Mouse (Mus musculus) lung, postnatal 0 days (tissue): ENCODE data around the gene Pex12. TPM values are rescaled to one million over a fixed set of nuclear protein-coding genes. Genes with fewer than 3 reads are reported as not detected.
A peak's percentile ranks its signal among the peaks of the same experiment; 100 is the strongest.

Source experiments
- ATAC-seq: fragments of 200-750 bp; cut with Nextera tagmentation; 2 replicates; pipeline ENCODE4 v1.8.0; 2017; ENCODE audit warnings: moderate library complexity
- DNase-seq: peaks from one replicate; pipeline ENCODE4 v3.0.0-alpha.2; 2016; ENCODE audit warnings: low spot score
- H3K27ac ChIP-seq: fragments of 300-500 bp; sonication (generic); 2 replicates; pipeline ENCODE4 v1.5.1; 2014; ENCODE audit warnings: antibody characterized with exemption, mild to moderate bottlenecking, low read length, mixed read lengths
- H3K27me3 ChIP-seq: fragments of 300-500 bp; sonication (generic); replicated peaks from 2 replicates; pipeline ENCODE4 v1.6.1; 2014; ENCODE audit warnings: low read length, mixed read lengths; ENCODE audit not compliant: insufficient read depth
- H3K36me3 ChIP-seq: fragments of 300-500 bp; sonication (generic); 2 replicates; pipeline ENCODE4 v1.6.1; 2014; ENCODE audit warnings: low read length, mixed read lengths; ENCODE audit not compliant: insufficient read depth
- H3K4me1 ChIP-seq: fragments of 300-500 bp; sonication (generic); 2 replicates; pipeline ENCODE4 v1.6.1; 2014; ENCODE audit warnings: antibody characterized with exemption, low read depth, low read length, mixed read lengths; ENCODE audit not compliant: insufficient read depth
- H3K4me2 ChIP-seq: fragments of 300-500 bp; sonication (generic); replicated peaks from 2 replicates; pipeline ENCODE4 v1.6.1; 2014; ENCODE audit warnings: low read depth, mild to moderate bottlenecking, low read length, moderate library complexity, mixed read lengths
- H3K4me3 ChIP-seq: fragments of 300-500 bp; sonication (generic); 2 replicates; pipeline ENCODE4 v1.5.1; 2014; ENCODE audit warnings: low read depth, low read length
- H3K9ac ChIP-seq: fragments of 300-500 bp; sonication (generic); replicated peaks from 2 replicates; pipeline ENCODE4 v1.6.1; 2014; ENCODE audit warnings: low read depth, mild to moderate bottlenecking
- H3K9me3 ChIP-seq: fragments of 300-500 bp; sonication (generic); 2 replicates; pipeline ENCODE4 v1.6.1; 2016; ENCODE audit warnings: low read length, mixed read lengths
- CTCF ChIP-seq: IDR thresholded peaks from 2 replicates; pipeline ENCODE4 v1.5.1; 2016; ENCODE audit warnings: antibody characterized with exemption, mild to moderate bottlenecking
- EP300 ChIP-seq: IDR thresholded peaks from 2 replicates; pipeline ENCODE4 v1.6.1; 2016; ENCODE audit warnings: antibody characterized with exemption, mild to moderate bottlenecking, control low read depth
- WGBS: fragments of 180-500 bp; shearing (Covaris S2); extraction: QIAGEN DNeasy Blood & Tissue Kit; methylation state at CpG from one replicate; pipeline ENCODE4 v1.1.7; 2014; 5-methylcytosine and 5-hydroxymethylcytosine counted together
- polyA plus RNA-seq: library from polyadenylated mRNA; unstranded; fragments of >200 nt; fragmentation: Nextera tagmentation; extraction: Ambion mirVana; gene quantifications from 2 replicates; pipeline ENCODE4 v1.2.1, GENCODE M21; 2015

Pex12 gene
- polyA plus RNA-seq, 1 experiment from 2014 or later: 9.0 TPM

DNA sequence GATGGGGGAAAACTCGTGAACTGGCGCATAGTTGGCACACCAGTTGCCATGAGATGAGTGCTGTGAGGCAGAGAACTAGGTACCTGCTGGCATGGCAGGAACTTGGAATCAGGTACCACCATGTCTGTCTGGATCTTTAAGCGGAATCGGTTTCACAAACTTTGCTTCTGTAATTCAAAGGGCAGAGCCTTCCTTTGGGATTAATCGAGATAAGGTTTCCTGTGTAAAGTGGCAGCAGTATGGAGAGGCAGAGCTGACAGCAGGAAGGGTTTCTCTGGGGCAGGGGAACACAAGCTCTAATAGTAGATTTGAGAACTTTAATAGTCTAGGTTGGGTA, 10.2 kb downstream of the Pex12 start:
- H3K4me1 ChIP-seq: peaks cover 2% of the 10 kb centered on the region; the same call in 1 of the 2 replicates
- DNase-seq (no peak), ATAC-seq (no peak)
- no peaks in the 10 kb centered on the region for H3K9me3 ChIP-seq
- WGBS: 0% methylated on average over 5 of the region's 5 CpGs
- peak overlapping the region; percentile 43; the same call in 1 of the 2 replicates for H3K27ac ChIP-seq
- peak overlapping the region; percentile 56 for H3K4me3 ChIP-seq
- no peaks in the 10 kb centered on the region for H3K27me3 ChIP-seq
- H3K9ac ChIP-seq: peak overlapping the region; percentile 47
- peak overlapping the region; percentile 73 for H3K4me2 ChIP-seq
- no peak for TF ChIP-seq EP300
- TF ChIP-seq CTCF: no peak
- H3K36me3 ChIP-seq: no peaks in the 10 kb centered on the region

GRCm38 (mm10) chr11:83291375-83292250, 10.8 kb downstream of the Pex12 start:
- H3K4me1 ChIP-seq: peaks cover 2% of the 10 kb centered on the region; the same call in 1 of the 2 replicates
- no peaks in the 10 kb centered on the region for H3K9me3 ChIP-seq
- H3K27me3 ChIP-seq: no peaks in the 10 kb centered on the region
- WGBS: under 1% methylated on average over 38 of the region's 38 CpGs
- peak overlapping the region; percentile 65 for H3K27ac ChIP-seq
- H3K4me2 ChIP-seq: peak overlapping the region; percentile 73
- H3K9ac ChIP-seq: peak overlapping the region; percentile 53
- no peaks in the 10 kb centered on the region for H3K36me3 ChIP-seq
- TF ChIP-seq CTCF: no peak
- TF ChIP-seq EP300: no peak
- DNase-seq (peak; percentile 99), ATAC-seq (peak; percentile 100)
- H3K4me3 ChIP-seq: peak overlapping the region; percentile 56

DNA sequence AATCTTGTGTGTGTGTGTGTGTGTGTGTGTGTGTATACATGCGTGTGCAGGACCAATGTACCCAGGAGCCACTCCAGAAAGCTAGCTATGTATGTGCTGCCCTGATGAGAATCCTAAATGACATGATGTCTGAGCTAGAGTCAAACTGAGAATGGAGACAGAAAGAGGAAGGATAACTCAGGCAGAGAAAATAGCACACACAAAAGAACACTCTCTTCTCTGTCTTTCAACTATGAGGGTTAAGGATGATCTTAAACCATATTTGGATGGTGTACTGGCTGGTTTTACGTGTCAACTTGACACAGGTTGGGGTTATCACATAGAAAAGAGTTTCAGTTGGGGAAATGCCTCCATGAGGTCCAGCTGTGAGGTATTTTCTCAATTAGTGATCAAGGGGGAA, 12.8 kb downstream of the Pex12 start:
- Histone ChIP-seq H3K9me3 (no peaks in the 10 kb centered on the region), H3K27me3 (no peaks in the 10 kb centered on the region), H3K4me3 (no peak overlapping the region), H3K9ac (no peak overlapping the region), H3K4me1 (peaks cover 2% of the 10 kb centered on the region; the same call in 1 of the 2 replicates), H3K4me2 (no peak overlapping the region), H3K27ac (no peak overlapping the region), H3K36me3 (no peaks in the 10 kb centered on the region)
- ATAC-seq: no peak
- TF ChIP-seq CTCF (no peak), EP300 (no peak)
- no peak for DNase-seq
- WGBS: 82% methylated on average over 2 of the region's 2 CpGs

- no peak overlapping the region for H3K9ac ChIP-seq
- TF ChIP-seq CTCF: no peak
- no peak for TF ChIP-seq EP300
- ATAC-seq: no peak
- no peak overlapping the region for H3K27ac ChIP-seq
- no peak overlapping the region for H3K4me3 ChIP-seq
- H3K36me3 ChIP-seq: no peaks in the 10 kb centered on the region
- peaks cover 2% of the 10 kb centered on the region; the same call in 1 of the 2 replicates for H3K4me1 ChIP-seq
- H3K9me3 ChIP-seq: no peaks in the 10 kb centered on the region
- no peaks in the 10 kb centered on the region for H3K27me3 ChIP-seq
- DNase-seq: no peak
- H3K4me2 ChIP-seq: no peak overlapping the region
- WGBS: 87% methylated on average over 5 of the region's 5 CpGs
Measured at GRCm38 (mm10) chr11:83289036-83289435, 13.3 kb downstream of the Pex12 start.

GRCm38 (mm10) chr11:83286566-83286965, 15.8 kb downstream of the Pex12 start, which contains the start of gene Slfn14:
TSS of gene Slfn14 (minus strand) at chr11:83286726.
- WGBS: 52% methylated on average over 1 of the region's 1 CpGs
- no peak within 1 kb of the TSS for H3K4me2 ChIP-seq
- H3K4me1 ChIP-seq: no peaks in the 10 kb centered on the region; the same call in 1 of the 2 replicates
- H3K27ac ChIP-seq: no peak within 1 kb of the TSS
- ATAC-seq (no peak), DNase-seq (no peak)
- H3K27me3 ChIP-seq: no peaks in the 10 kb centered on the region
- no peak within 1 kb of the TSS for H3K4me3 ChIP-seq
- no peak within 1 kb of the TSS for H3K9ac ChIP-seq
- H3K9me3 ChIP-seq: no peaks in the 10 kb centered on the region
- H3K36me3 ChIP-seq: no peaks in the 10 kb centered on the region
- TF ChIP-seq CTCF (no peak), EP300 (no peak)

GRCm38 (mm10) chr11:83285627-83286026, 16.8 kb downstream of the Pex12 start:
- WGBS: 94% methylated on average over 4 of the region's 4 CpGs
- no peaks in the 10 kb centered on the region for H3K36me3 ChIP-seq
- H3K27me3 ChIP-seq: no peaks in the 10 kb centered on the region
- no peak overlapping the region for H3K9ac ChIP-seq
- no peak overlapping the region for H3K27ac ChIP-seq
- H3K4me2 ChIP-seq: no peak overlapping the region
- no peak overlapping the region for H3K4me3 ChIP-seq
- DNase-seq: no peak
- TF ChIP-seq EP300 (no peak), CTCF (no peak)
- no peaks in the 10 kb centered on the region for H3K9me3 ChIP-seq
- no peaks in the 10 kb centered on the region; the same call in 1 of the 2 replicates for H3K4me1 ChIP-seq
- no peak for ATAC-seq
